Mouse (Mus musculus): ENCODE results near the gene Serf1. TPM values are rescaled to one million over a fixed set of nuclear protein-coding genes. Genes with fewer than 3 reads are reported as not detected.

The Serf1 gene
- polyA plus RNA-seq (2012; rRNA removed): 5.5 and 9.2 TPM in 2 replicates

DNA sequence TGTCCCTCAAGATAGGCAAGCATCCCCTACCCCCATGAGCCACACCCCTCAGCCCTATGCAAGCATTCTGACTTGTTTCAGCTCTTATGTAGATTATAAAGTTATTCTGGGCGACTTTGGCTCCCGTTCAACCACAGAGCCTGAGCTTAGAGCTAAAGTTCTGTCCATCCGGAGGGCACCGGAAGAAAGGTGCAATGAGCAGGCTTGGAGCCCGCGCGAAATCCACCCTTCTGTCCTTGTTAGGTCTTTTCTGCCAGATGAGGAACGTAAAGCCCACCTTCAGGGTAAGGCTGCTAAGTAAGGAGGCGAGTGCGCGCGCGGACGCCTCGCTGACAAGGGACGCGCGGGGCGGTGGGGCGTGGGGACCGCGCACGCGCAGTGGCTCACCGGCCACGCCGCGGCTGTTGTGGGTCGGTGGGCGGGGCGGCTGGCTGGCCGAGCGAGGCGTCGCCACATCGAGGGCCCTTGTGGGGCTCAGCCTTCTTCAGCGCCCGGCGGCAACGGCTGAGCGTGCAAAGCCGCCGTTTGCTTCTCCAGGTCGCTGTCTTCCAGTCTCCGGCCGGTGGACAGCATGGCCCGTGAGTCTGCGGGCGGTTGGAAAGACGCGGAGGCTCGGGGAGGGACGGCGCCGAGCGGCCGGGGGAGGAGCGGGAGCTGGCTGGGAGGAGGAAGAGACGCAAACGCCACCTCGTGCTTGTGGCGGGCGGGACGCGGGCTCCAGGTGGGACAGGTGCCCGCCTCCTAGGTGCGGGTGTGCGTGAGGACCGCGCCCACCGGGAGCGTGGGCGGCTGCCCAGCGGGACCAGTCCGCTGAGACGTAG, at the start of gene Serf1:
TSS of gene Serf1 (plus strand) at position 361 of the 821 bp plus-strand sequence.

DNA sequence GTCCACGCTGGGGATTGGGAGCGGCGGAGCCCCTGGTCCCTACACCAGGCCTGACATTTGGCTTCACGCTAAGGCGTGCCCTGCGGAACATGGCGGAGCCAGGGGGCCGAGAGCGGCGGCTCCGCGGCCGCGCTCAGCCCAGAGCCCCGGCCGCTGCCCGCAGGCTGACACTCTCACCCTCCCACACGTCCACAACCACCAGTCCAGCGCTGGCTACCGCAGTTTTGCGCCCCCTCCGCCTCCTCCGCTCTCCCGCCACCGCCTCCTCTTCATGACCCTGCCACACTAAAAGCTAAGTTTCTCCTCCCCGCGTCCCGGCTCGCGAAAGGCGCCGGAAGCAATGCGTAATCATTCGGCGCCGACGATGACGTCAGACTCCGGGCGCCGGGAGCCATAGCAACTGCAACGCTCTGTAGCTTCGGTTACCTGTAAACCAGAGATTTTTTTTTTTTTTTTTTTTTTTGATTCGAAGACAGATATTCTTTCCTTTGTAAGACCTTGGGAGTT, 4.0 kb upstream of the Serf1 start, which contains the start of gene Bdp1:
TSS of gene Bdp1 (minus strand) at position 323 of the 507 bp plus-strand sequence.

DNA sequence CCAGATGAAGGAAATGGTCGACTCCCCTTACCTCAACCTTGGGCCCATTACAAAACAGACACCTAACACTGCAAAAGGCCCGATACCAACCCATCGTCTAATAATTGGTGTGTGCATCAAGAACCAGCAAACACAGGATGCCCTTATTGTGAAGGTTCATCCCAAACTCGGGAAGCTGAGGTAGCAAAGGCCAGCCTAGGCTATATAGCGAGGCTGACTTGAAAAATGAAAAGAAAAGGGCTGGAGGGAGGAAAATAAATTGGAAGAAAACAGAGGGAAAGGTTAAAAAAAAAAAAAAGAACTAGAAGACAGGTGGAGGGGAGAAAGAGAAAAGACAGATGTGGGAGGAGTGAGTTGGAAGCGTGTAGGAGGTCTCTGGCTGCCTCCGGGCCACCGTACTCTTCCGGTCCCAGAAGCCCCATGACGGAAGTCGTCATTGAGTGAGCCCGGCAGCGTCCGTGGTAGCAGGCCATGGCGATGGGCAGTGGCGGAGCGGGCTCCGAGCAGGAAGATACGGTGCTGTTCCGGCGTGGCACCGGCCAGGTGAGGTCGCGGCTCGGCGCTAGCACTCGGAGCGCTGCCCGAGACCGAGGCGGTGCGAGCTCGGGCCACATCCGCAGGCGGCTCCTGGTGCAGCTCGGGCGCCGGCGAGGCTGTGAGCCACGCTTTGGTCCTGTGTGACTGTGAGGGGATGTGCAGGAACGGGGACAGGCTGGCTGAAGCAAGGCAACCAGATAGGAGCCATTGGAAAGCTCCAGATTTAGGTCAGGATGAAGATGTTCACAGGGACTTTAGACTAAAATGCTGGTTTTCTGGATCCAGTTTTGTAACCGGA, 16.8 kb downstream of the Serf1 start, which contains the start of gene Smn1:
TSS of gene Smn1 (plus strand) at position 430 of the 835 bp plus-strand sequence.

Other genes starting within 250 kb of the Serf1 start
- 5.7 and 7.0 TPM in 2 replicates for gene Cartpt, start 206.9 kb upstream of the Serf1 start, polyA plus RNA-seq (2012; rRNA removed)
- gene Mccc2, start 92.4 kb upstream of the Serf1 start, polyA plus RNA-seq (2012; rRNA removed): 18.2 and 25.2 TPM in 2 replicates
- 0.24 and 1.1 TPM in 2 replicates for gene Bdp1, start 3.9 kb upstream of the Serf1 start, polyA plus RNA-seq (2012; rRNA removed)
- 4.4 TPM in 2 replicates for gene Smn1, start 16.8 kb downstream of the Serf1 start, polyA plus RNA-seq (2012; rRNA removed)
- gene Naip2, start 94.1 kb downstream of the Serf1 start, polyA plus RNA-seq (2012; rRNA removed): 1.00 and 1.2 TPM in 2 replicates
- 0.33 and 1.4 TPM in 2 replicates for gene Naip5, start 138.3 kb downstream of the Serf1 start, polyA plus RNA-seq (2012; rRNA removed)
- 0.90 and 3.4 TPM in 2 replicates for gene Naip6, start 209.7 kb downstream of the Serf1 start, polyA plus RNA-seq (2012; rRNA removed)

Measured in stomach, adult 2 months (tissue).